Mouse (Mus musculus) MEL (cell line): ENCODE measurements around the gene Pten. TPM values are rescaled to one million over a fixed set of nuclear protein-coding genes. Genes with fewer than 3 reads are reported as not detected.

Source experiments
- DNase-seq: peaks from one replicate; pipeline ENCODE4 v3.0.0; 2011; ENCODE audit warnings: low read depth, low spot score
- H3K27ac ChIP-seq: 2 replicates; pipeline ENCODE4 v1.5.1; 2012; ENCODE audit warnings: low read depth, mild to moderate bottlenecking, control low read depth, low read length, moderate library complexity; ENCODE audit not compliant: control insufficient read depth
- H3K27me3 ChIP-seq, 2 experiments: fragments of 150-350 bp in 1 of 2; sonication (generic) in 1 of 2; 2 replicates each; pipeline ENCODE4 v1.6.1; 2012; ENCODE audit warnings: low read length in 2 of 2, mild to moderate bottlenecking in 2 of 2, improper control_type of control experiment in 1 of 2, moderate library complexity in 1 of 2; ENCODE audit not compliant: insufficient read depth in 2 of 2, control insufficient read depth in 1 of 2
- H3K36me3 ChIP-seq, 2 experiments: 2 replicates each; pipeline ENCODE4 v1.6.1; 2012 to 2014; ENCODE audit warnings: low read length in 2 of 2, improper control_type of control experiment in 1 of 2, inconsistent platforms in 1 of 2, mild to moderate bottlenecking in 1 of 2; ENCODE audit not compliant: insufficient read depth in 2 of 2, control insufficient read depth in 1 of 2
- H3K4me1 ChIP-seq, 2 experiments: fragments of 150-350 bp in 1 of 2; sonication (generic) in 1 of 2; 2 replicates each; pipeline ENCODE4 v1.6.1; 2012; ENCODE audit warnings: low read length in 2 of 2, improper control_type of control experiment in 1 of 2, mild to moderate bottlenecking in 1 of 2; ENCODE audit not compliant: insufficient read depth in 2 of 2, control insufficient read depth in 1 of 2
- H3K4me3 ChIP-seq, 2 experiments: fragments of 150-350 bp in 1 of 2; sonication (generic) in 1 of 2; 2 replicates each; pipeline ENCODE4 v1.5.1; 2012; ENCODE audit warnings: low read depth in 2 of 2, low read length in 2 of 2, mild to moderate bottlenecking in 2 of 2, moderate library complexity in 2 of 2, control low read depth in 1 of 2, improper control_type of control experiment in 1 of 2; ENCODE audit not compliant: control insufficient read depth in 1 of 2, insufficient read depth in 1 of 2
- H3K79me2 ChIP-seq: 2 replicates; pipeline ENCODE4 v1.6.1; 2012; ENCODE audit warnings: mild to moderate bottlenecking, low read length, moderate library complexity; ENCODE audit not compliant: control insufficient read depth, poor library complexity, insufficient read depth
- H3K9ac ChIP-seq: 2 replicates; pipeline ENCODE4 v1.6.1; 2012; ENCODE audit warnings: low read depth, mild to moderate bottlenecking, control low read depth, low read length, moderate library complexity; ENCODE audit not compliant: control insufficient read depth, poor library complexity, severe bottlenecking
- H3K9me3 ChIP-seq: fragments of 150-350 bp; sonication (generic); replicated peaks from 2 replicates; pipeline ENCODE4 v1.6.1; 2012; ENCODE audit warnings: mild to moderate bottlenecking, low read length, improper control_type of control experiment, moderate library complexity; ENCODE audit not compliant: insufficient read depth
- BHLHE40 ChIP-seq: IDR thresholded peaks from 2 replicates; pipeline ENCODE4 v1.6.1; 2012; ENCODE audit warnings: low read depth, mild to moderate bottlenecking, inconsistent platforms, low read length, improper control_type of control experiment, borderline replicate concordance
- CHD1 ChIP-seq: IDR thresholded peaks from 2 replicates; pipeline ENCODE4 v1.6.1; 2012; ENCODE audit warnings: low read depth, mild to moderate bottlenecking, inconsistent platforms, low read length, improper control_type of control experiment
- CHD2 ChIP-seq: IDR thresholded peaks from 2 replicates; pipeline ENCODE4 v1.6.1; 2011; ENCODE audit warnings: low read length, improper control_type of control experiment
- CTCF ChIP-seq, 3 experiments: IDR thresholded peaks in 2 of 3; conservative IDR thresholded peaks in 1 of 3; 2 replicates each; pipeline ENCODE4 v1.5.1; 2011 to 2012; ENCODE audit warnings: low read length in 3 of 3, low read depth in 2 of 3, mild to moderate bottlenecking in 2 of 3, improper control_type of control experiment in 1 of 3, inconsistent platforms in 1 of 3, mixed read lengths in 1 of 3, moderate library complexity in 1 of 3; ENCODE audit not compliant: control insufficient read depth in 1 of 3, insufficient read depth in 1 of 3, poor library complexity in 1 of 3, severe bottlenecking in 1 of 3
- E2F4 ChIP-seq: IDR thresholded peaks from 2 replicates; pipeline ENCODE4 v1.6.1; 2011; ENCODE audit warnings: low read depth, low read length, improper control_type of control experiment, borderline replicate concordance
- ELF1 ChIP-seq: IDR thresholded peaks from 2 replicates; pipeline ENCODE4 v1.6.1; 2014; ENCODE audit warnings: low read depth, mild to moderate bottlenecking, inconsistent platforms, low read length, improper control_type of control experiment, moderate library complexity
- EP300 ChIP-seq, 2 experiments: IDR thresholded peaks; 2 replicates each; pipeline ENCODE4 v1.6.1; 2011; ENCODE audit warnings: improper control_type of control experiment in 2 of 2, low read length in 2 of 2, low read depth in 1 of 2, mild to moderate bottlenecking in 1 of 2
- ETS1 ChIP-seq: IDR thresholded peaks from 2 replicates; pipeline ENCODE4 v1.6.1; 2012; ENCODE audit warnings: low read depth, mild to moderate bottlenecking, inconsistent platforms, low read length, improper control_type of control experiment, moderate library complexity
- GATA1 ChIP-seq: IDR thresholded peaks from 2 replicates; pipeline ENCODE4 v1.6.1; 2011; ENCODE audit warnings: low read depth, low read length, improper control_type of control experiment
- JUND ChIP-seq: IDR thresholded peaks from 2 replicates; pipeline ENCODE4 v1.6.1; 2011; ENCODE audit warnings: low read depth, mild to moderate bottlenecking, improper control_type of control experiment, low read length
- KAT2A ChIP-seq: conservative IDR thresholded peaks from 2 replicates; pipeline ENCODE4 v1.6.1; 2012; ENCODE audit warnings: low read depth, low read length, improper control_type of control experiment, inconsistent platforms
- MAX ChIP-seq: IDR thresholded peaks from 2 replicates; pipeline ENCODE4 v1.6.1; 2011; ENCODE audit warnings: low read length, improper control_type of control experiment
- MEF2A ChIP-seq: IDR thresholded peaks from 2 replicates; pipeline ENCODE4 v1.6.1; 2014; ENCODE audit warnings: low read depth, mild to moderate bottlenecking, inconsistent platforms, low read length, improper control_type of control experiment; ENCODE audit not compliant: poor library complexity, insufficient replicate concordance, severe bottlenecking; ENCODE audit errors: extremely low read depth
- MXI1 ChIP-seq: IDR thresholded peaks from 2 replicates; pipeline ENCODE4 v1.6.1; 2011; ENCODE audit warnings: mild to moderate bottlenecking, low read depth, low read length, improper control_type of control experiment
- MYB ChIP-seq: IDR thresholded peaks from 2 replicates; pipeline ENCODE4 v1.6.1; 2011; ENCODE audit warnings: mild to moderate bottlenecking, low read depth, low read length, improper control_type of control experiment
- NRF1 ChIP-seq: IDR thresholded peaks from 2 replicates; pipeline ENCODE4 v1.6.1; 2014; ENCODE audit warnings: low read depth, mild to moderate bottlenecking, inconsistent platforms, low read length, improper control_type of control experiment, moderate library complexity; ENCODE audit not compliant: poor library complexity, insufficient read depth, severe bottlenecking
- POLR2A ChIP-seq, 2 experiments: IDR thresholded peaks; 2 replicates each; pipeline ENCODE4 v1.6.1; 2011 to 2012; ENCODE audit warnings: low read length in 2 of 2, mild to moderate bottlenecking in 2 of 2, control low read depth in 1 of 2, improper control_type of control experiment in 1 of 2, low read depth in 1 of 2, moderate library complexity in 1 of 2; ENCODE audit not compliant: control insufficient read depth in 1 of 2, insufficient read depth in 1 of 2, poor library complexity in 1 of 2
- POLR2AphosphoS2 ChIP-seq: IDR thresholded peaks from 2 replicates; pipeline ENCODE4 v1.6.1; 2011; ENCODE audit warnings: low read length, improper control_type of control experiment
- POLR2AphosphoS5 ChIP-seq: IDR thresholded peaks from 2 replicates; pipeline ENCODE4 v1.6.1; 2012; ENCODE audit warnings: low read depth, borderline replicate concordance, mild to moderate bottlenecking, inconsistent platforms, low read length, moderate library complexity, mixed read lengths
- RAD21 ChIP-seq: IDR thresholded peaks from 2 replicates; pipeline ENCODE4 v1.6.1; 2011; ENCODE audit warnings: mild to moderate bottlenecking, low read depth, low read length, improper control_type of control experiment
- SIN3A ChIP-seq: IDR thresholded peaks from 2 replicates; pipeline ENCODE4 v1.6.1; 2012; ENCODE audit warnings: low read length, improper control_type of control experiment, inconsistent platforms
- SMC3 ChIP-seq: IDR thresholded peaks from 2 replicates; pipeline ENCODE4 v1.6.1; 2011; ENCODE audit warnings: low read depth, low read length, improper control_type of control experiment
- TBP ChIP-seq: IDR thresholded peaks from 2 replicates; pipeline ENCODE4 v1.8.0; 2011; ENCODE audit warnings: low read depth, low read length, improper control_type of control experiment
- TCF12 ChIP-seq: IDR thresholded peaks from 2 replicates; pipeline ENCODE4 v1.6.1; 2014; ENCODE audit warnings: low read depth, mild to moderate bottlenecking, inconsistent platforms, low read length, improper control_type of control experiment, moderate library complexity
- USF1 ChIP-seq: IDR thresholded peaks from 2 replicates; pipeline ENCODE4 v1.6.1; 2014; ENCODE audit warnings: low read depth, mild to moderate bottlenecking, inconsistent platforms, low read length, improper control_type of control experiment, moderate library complexity
- ZC3H11A ChIP-seq: IDR thresholded peaks from 2 replicates; pipeline ENCODE4 v1.6.1; 2012; ENCODE audit warnings: low read depth, mild to moderate bottlenecking, inconsistent platforms, low read length, improper control_type of control experiment
- ZMIZ1 ChIP-seq: IDR thresholded peaks from 2 replicates; pipeline ENCODE4 v1.6.1; 2012; ENCODE audit warnings: low read depth, mild to moderate bottlenecking, inconsistent platforms, low read length, improper control_type of control experiment, moderate library complexity
- ZNF384 ChIP-seq: IDR thresholded peaks from 2 replicates; pipeline ENCODE4 v1.6.1; 2012; ENCODE audit warnings: low read depth, mild to moderate bottlenecking, inconsistent platforms, low read length, improper control_type of control experiment
- polyA plus RNA-seq, 2 experiments: library from polyadenylated mRNA; stranded (reverse) in 1 of 2; unstranded in 1 of 2; fragments of >175 nt in 1 of 2; fragments of >200 nt in 1 of 2; gene quantifications; 2 replicates each; pipeline versions ENCODE4 v1.2.1 to v1.2.4; 2012; ENCODE audit warnings: low replicate concordance in 2 of 2, low read depth in 1 of 2; ENCODE audit not compliant: insufficient read length in 2 of 2, insufficient read depth in 1 of 2, missing spikeins in 1 of 2
- total RNA-seq: library from RNA; depleted of rRNA; stranded (reverse); fragments of 300-350 nt; gene quantifications from 2 replicates; pipeline ENCODE4 v1.2.3, GENCODE M21; 2012

Pten gene
- total and polyA plus RNA-seq, 3 experiments, result 22.7 to 104 (median 35.8) TPM

- TF ChIP-seq TBP (no peak), ZC3H11A (0 out of 2 replicates have a peak, but pooled peaks have one; percentile 9), POLR2AphosphoS5 (no peak), MEF2A (no peak), SMC3 (peak; percentile 50), TCF12 (no peak), JUND (no peak), ELF1 (no peak), RAD21 (peak; percentile 58), CHD1 (no peak), CTCF (IDR thresholded peaks at IDR 0.05 in 2 of 3, conservative IDR thresholded peaks at IDR 0.05 in 1 of 3; ENCODE audit: control insufficient read depth in 1 of 3, insufficient read depth in 1 of 3, low read depth in 2 of 3, low read length in 3 of 3, poor library complexity in 1 of 3, severe bottlenecking in 1 of 3) (peak in 2 of 3 experiments; percentile 51 to 60; a peak in 4 of 6 replicates), EP300 (IDR thresholded peaks at IDR 0.05; ENCODE audit: low read depth in 1 of 2, low read length in 2 of 2) (no peak)
- Histone ChIP-seq H3K79me2 (peaks cover 33% of the 10 kb centered on the region), H3K4me1 (peaks cover 0 to 16% of the 10 kb centered on the region in 2 experiments; a peak in 3 of 4 replicates), H3K27me3 (no peaks in the 10 kb centered on the region), H3K36me3 (peaks cover 11 to 20% of the 10 kb centered on the region in 2 experiments), H3K9me3 (no peaks in the 10 kb centered on the region), H3K9ac (0 out of 2 replicates have a peak overlapping the region, but pooled peaks have one; percentile 18), H3K4me3 (no peak overlapping the region), H3K27ac (no peak overlapping the region)
- DNase-seq, result peak; percentile 73
These were observed 47.0 kb upstream of the Pten start for GRCm38 (mm10) chr19:32710288-32710687.

GRCm38 (mm10) chr19:32711761-32712541 lies 45.3 kb upstream of the Pten start:
- no peaks in the 10 kb centered on the region for H3K9me3 ChIP-seq
- peak overlapping the region; percentile 66 for H3K27ac ChIP-seq
- peak overlapping the region; percentile 81 to 87 for H3K4me3 ChIP-seq
- DNase-seq, result peak; percentile 91
- H3K4me1 ChIP-seq, result peaks cover 0 to 16% of the 10 kb centered on the region in 2 experiments; a peak in 3 of 4 replicates
- peaks cover 2 to 20% of the 10 kb centered on the region in 2 experiments for H3K36me3 ChIP-seq
- H3K9ac ChIP-seq, result peak overlapping the region; percentile 87
- H3K27me3 ChIP-seq, result no peaks in the 10 kb centered on the region
- H3K79me2 ChIP-seq, result peaks cover 32% of the 10 kb centered on the region
- TF ChIP-seq MEF2A (no peak), MXI1 (peak; percentile 94), USF1 (no peak), JUND (no peak), CTCF (IDR thresholded peaks at IDR 0.05 in 2 of 3, conservative IDR thresholded peaks at IDR 0.05 in 1 of 3; ENCODE audit: control insufficient read depth in 1 of 3, insufficient read depth in 1 of 3, low read depth in 2 of 3, low read length in 3 of 3, poor library complexity in 1 of 3, severe bottlenecking in 1 of 3) (no peak), POLR2AphosphoS2 (peak; percentile 97), KAT2A (peak; percentile 70; the same call in 1 of the 2 replicates), ZNF384 (no peak), BHLHE40 (peak; percentile 15; the same call in 1 of the 2 replicates), NRF1 (peak; percentile 81), ZMIZ1 (no peak; the same call in 1 of the 2 replicates), ELF1 (peak; percentile 82), POLR2AphosphoS5 (no peak), MYB (no peak), E2F4 (peak; percentile 20; the same call in 1 of the 2 replicates), MAX (peak; percentile 91), SIN3A (peak; percentile 89; the same call in 1 of the 2 replicates), RAD21 (no peak), POLR2A (IDR thresholded peaks at IDR 0.05; ENCODE audit: control insufficient read depth in 1 of 2, insufficient read depth in 1 of 2, low read depth in 1 of 2, low read length in 2 of 2, poor library complexity in 1 of 2) (peak; percentile 86 to 99), ETS1 (0 out of 2 replicates have a peak, but pooled peaks have one; percentile 8), CHD2 (no peak; the same call in 1 of the 2 replicates), GATA1 (no peak), TCF12 (peak; percentile 68)
